In genomic region chr1:140456873-140457272, GRCm38 (mm10) we compare ENCODE assay signal across 22 mouse cellular contexts.
"Had no signal": no experiment of that assay in that cellular context is flagged by ENCODE, and none has a peak within 500 bp of the region (broad histone marks: within the 10 kb centered on the region; RNA-seq: fewer than 3 reads in every experiment).

No protein-coding gene starts in this region.

- H3K4me3 ChIP-seq: gastrocnemius, adult 2 months; heart, embryonic 10.5 days; heart, embryonic 12.5 days; hindbrain, embryonic 10.5 days; hindbrain, embryonic 12.5 days; intestine, embryonic 15.5 days; left cerebral cortex, adult 2 months; limb, embryonic 10.5 days; limb, embryonic 12.5 days; liver, embryonic 13.5 days had no signal

- DNase-seq: gastrocnemius, adult 2 months; gastrocnemius, postnatal 10 days; gastrocnemius, postnatal 25 days; heart, adult 18-20 months; heart, postnatal 10 days; heart, postnatal 4 days; kidney, adult 18-20 months; kidney, adult 8-10 months; kidney, postnatal 10 days; kidney, postnatal 25 days; kidney, postnatal 4 days; liver; liver, embryonic 13.5 days had no signal

- H3K27ac ChIP-seq: gastrocnemius, adult 2 months; heart, embryonic 10.5 days; hindbrain, embryonic 10.5 days; hindbrain, embryonic 12.5 days; hindbrain, embryonic 14.5 days; intestine, embryonic 15.5 days; left cerebral cortex, adult 2 months; limb, embryonic 10.5 days; limb, embryonic 12.5 days; liver, embryonic 13.5 days had no signal
